18 mouse cellular contexts compared by ENCODE assay signal in the genomic region with DNA sequence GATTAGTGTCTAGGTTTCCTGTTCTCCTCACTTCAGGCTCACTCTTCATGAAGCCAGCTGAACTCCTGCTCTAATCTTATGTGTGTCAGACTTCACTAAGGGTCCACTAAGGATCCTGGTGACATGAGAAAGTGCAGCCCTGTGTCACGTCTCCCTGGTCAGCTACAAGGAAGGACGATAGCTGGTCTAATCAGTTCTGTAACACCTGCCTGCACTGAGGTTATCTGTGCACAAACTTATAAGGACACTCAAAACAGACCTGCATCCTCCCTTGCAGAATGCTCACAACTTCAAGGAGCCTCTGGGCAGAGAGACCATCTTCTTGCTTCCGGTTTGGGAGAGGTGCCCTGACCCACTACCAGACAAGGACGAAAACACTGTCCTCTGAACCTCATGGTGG.
DNase-seq lines count a peak whose midpoint lies in the region; ATAC-seq lines count a peak whose summit lies in the region.
"Had no signal": no experiment of that assay in that cellular context is flagged by ENCODE, and none has a peak within 500 bp of the region (broad histone marks: within the 10 kb centered on the region; RNA-seq: fewer than 3 reads in every experiment).

No protein-coding gene starts in this region.

- H3K4me1 ChIP-seq in brown adipose tissue, adult 24 weeks (ENCODE audit: control insufficient read depth, insufficient read depth, insufficient read length, low read length): peaks cover 35% of the 10 kb centered on the region
- peaks cover 50% of the 10 kb centered on the region for H3K4me1 ChIP-seq in liver, embryonic 12.5 days
- H3K4me1 ChIP-seq in liver, embryonic 16.5 days (ENCODE audit: control insufficient read depth, low read depth, low read length): peaks cover 13% of the 10 kb centered on the region
- H3K4me1 ChIP-seq: hindbrain, embryonic 15.5 days had no signal

- no peak overlapping the region for H3K9ac ChIP-seq in liver, embryonic 12.5 days
- H3K9ac ChIP-seq in liver, embryonic 16.5 days (ENCODE audit: low read depth, low read length): no peak overlapping the region
- H3K9ac ChIP-seq: embryonic facial prominence, embryonic 12.5 days; forebrain, embryonic 13.5 days; forebrain, postnatal 0 days; hindbrain, embryonic 15.5 days had no signal

- DNase-seq in heart, adult 11 months: peak; percentile 79
- DNase-seq in heart, postnatal 36 days: no peak
- DNase-seq in lung, adult 18-20 months: no peak
- DNase-seq in urinary bladder, postnatal 14 days (ENCODE audit: low spot score): no peak
- DNase-seq: adrenal gland, postnatal 10 days; cerebellum, adult 8-10 months; cerebellum, postnatal 14 days; forebrain, postnatal 0 days; gastrocnemius, postnatal 36 days; heart, adult 18-20 months had no signal

- intact Hi-C loops in heart, postnatal 36 days (cut with DNase I): no loop called here

- ATAC-seq in liver, embryonic 12.5 days: peak; percentile 76
- peak; percentile 82 for ATAC-seq in liver, embryonic 16.5 days (ENCODE audit: low read depth)
- no peak for ATAC-seq in erythroid progenitor cell, adult 5-6 weeks (replicated peaks; ENCODE audit: low FRiP score, poor library complexity, severe bottlenecking)
- ATAC-seq: forebrain, embryonic 13.5 days; forebrain, postnatal 0 days had no signal

- no peak overlapping the region for H3K4me3 ChIP-seq in brown adipose tissue, adult 24 weeks (ENCODE audit: insufficient read depth, low read depth, low read length)
- H3K4me3 ChIP-seq in liver, embryonic 12.5 days: no peak overlapping the region
- H3K4me3 ChIP-seq in liver, embryonic 16.5 days (ENCODE audit: low read depth, low read length): no peak overlapping the region
- H3K4me3 ChIP-seq: embryonic facial prominence, embryonic 12.5 days; forebrain, embryonic 13.5 days; hindbrain, embryonic 15.5 days had no signal

- 0 out of 2 replicates have a peak overlapping the region, but pooled peaks have one; percentile 6 for H3K4me2 ChIP-seq in liver, embryonic 12.5 days
- no peak overlapping the region for H3K4me2 ChIP-seq in liver, embryonic 16.5 days (ENCODE audit: low read depth, low read length)
- H3K4me2 ChIP-seq: embryonic facial prominence, embryonic 12.5 days; forebrain, embryonic 13.5 days; heart, embryonic 11.5 days; hindbrain, embryonic 15.5 days had no signal

- WGBS in liver, embryonic 12.5 days (ENCODE audit: insufficient replicate concordance): 37% methylated on average over 4 of the region's 4 CpGs
- 44% methylated on average over 4 of the region's 4 CpGs for WGBS in liver, embryonic 16.5 days (ENCODE audit: insufficient replicate concordance)

- H3K27me3 ChIP-seq in liver, embryonic 12.5 days (replicated peaks): no peaks in the 10 kb centered on the region
- H3K27me3 ChIP-seq in liver, embryonic 16.5 days (ENCODE audit: control insufficient read depth, insufficient read depth, low read depth, low read length): no peaks in the 10 kb centered on the region
- H3K27me3 ChIP-seq: embryonic facial prominence, embryonic 12.5 days; hindbrain, embryonic 15.5 days had no signal

- H3K36me3 ChIP-seq in liver, embryonic 12.5 days: no peaks in the 10 kb centered on the region
- H3K36me3 ChIP-seq in liver, embryonic 16.5 days (ENCODE audit: control insufficient read depth, insufficient read depth): no peaks in the 10 kb centered on the region
- H3K36me3 ChIP-seq: embryonic facial prominence, embryonic 12.5 days; hindbrain, embryonic 15.5 days had no signal

- peak overlapping the region; percentile 1; the same call in 1 of the 2 replicates for H3K27ac ChIP-seq in brown adipose tissue, adult 24 weeks (replicated peaks; ENCODE audit: low read depth, low read length)
- no peak overlapping the region for H3K27ac ChIP-seq in liver, embryonic 12.5 days
- H3K27ac ChIP-seq in liver, embryonic 16.5 days (ENCODE audit: low read length): no peak overlapping the region
- H3K27ac ChIP-seq: embryonic facial prominence, embryonic 12.5 days; forebrain, embryonic 13.5 days; hindbrain, embryonic 15.5 days had no signal

- H3K9me3 ChIP-seq in liver, embryonic 12.5 days (replicated peaks): no peaks in the 10 kb centered on the region
- no peaks in the 10 kb centered on the region for H3K9me3 ChIP-seq in liver, embryonic 16.5 days (replicated peaks; ENCODE audit: control insufficient read depth, low read length)
- H3K9me3 ChIP-seq: embryonic facial prominence, embryonic 12.5 days; forebrain, embryonic 13.5 days; hindbrain, embryonic 15.5 days had no signal
